Mouse (Mus musculus) bone marrow, adult 2 months (tissue): ENCODE measurements at regions not wholly inside any gene's neighbourhood (a gene's known extent, or its start where the extent isn't known, plus 50 kb on each side); places are given as distances from the start of the nearest gene placed in this dataset.

Source experiments
- CTCF ChIP-seq: fragments of 200-500 bp; IDR thresholded peaks from 2 replicates; pipeline ENCODE4 v1.5.1; 2011; ENCODE audit warnings: low read length, control low read depth; ENCODE audit not compliant: control insufficient read depth, insufficient read depth
- POLR2A ChIP-seq: fragments of 200-500 bp; IDR thresholded peaks from 2 replicates; pipeline ENCODE4 v1.6.1; 2011; ENCODE audit warnings: low read depth, mild to moderate bottlenecking, control low read depth, low read length, borderline replicate concordance; ENCODE audit not compliant: control insufficient read depth

- TF ChIP-seq CTCF (no peak), POLR2A (no peak)
Observed at GRCm38 (mm10) chr13:99597891-99598290, 81.6 kb upstream of the Map1b start.
